Mouse (Mus musculus): ENCODE results near the gene Coro2b.

Gene Coro2b

DNA sequence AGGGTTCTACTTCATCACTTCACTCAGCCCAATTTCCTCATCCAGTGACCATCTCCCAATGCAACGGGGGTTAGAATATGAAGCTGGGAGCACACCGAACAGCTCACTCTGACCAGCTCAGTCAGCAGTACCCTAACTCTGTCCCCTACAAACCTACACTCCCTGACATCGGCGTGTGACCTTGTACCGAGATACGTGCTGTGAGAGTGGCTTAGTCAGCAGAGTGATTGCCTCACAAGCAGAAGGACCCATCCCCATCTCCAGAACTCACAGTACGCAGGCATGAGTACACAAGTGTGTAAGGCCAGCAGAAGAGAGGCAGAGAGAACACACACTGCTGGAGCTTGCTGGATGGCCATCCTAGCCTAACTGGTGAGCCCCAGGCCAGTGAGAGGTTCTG lies 21.7 kb downstream of the Coro2b start:
- DNase-seq (ENCODE audit: low read depth, low spot score): no peak

DNA sequence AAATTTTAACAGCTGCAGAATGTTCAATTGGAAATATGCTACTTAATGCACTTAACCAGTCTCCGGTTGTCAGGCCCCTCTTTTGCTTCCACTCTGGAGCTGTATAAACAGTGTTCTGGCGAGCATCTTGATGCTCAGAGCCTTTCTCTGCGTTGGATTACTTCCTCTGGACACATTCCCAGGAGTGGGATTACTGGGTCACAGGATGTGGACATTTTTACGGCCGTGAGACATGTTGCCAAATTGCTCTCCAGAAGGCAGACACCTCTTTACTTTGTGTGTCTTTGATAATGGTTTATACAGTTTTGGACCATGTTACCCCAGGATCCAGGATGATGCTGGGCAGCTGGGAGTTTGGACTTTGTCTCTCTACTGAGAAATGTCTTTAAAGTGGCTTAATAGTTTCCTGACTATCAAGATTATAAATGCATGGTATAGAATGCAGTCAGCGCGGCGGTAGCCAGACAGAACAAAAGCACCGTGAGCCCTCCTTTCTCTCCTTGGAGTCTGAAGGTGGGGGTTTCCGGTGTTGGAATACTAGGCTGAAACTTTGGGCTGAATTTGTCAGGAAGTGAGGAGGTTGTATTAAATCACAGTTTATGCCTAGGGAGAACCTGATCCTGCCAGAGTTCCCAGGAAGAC lies 23.2 kb downstream of the Coro2b start:
- no peak for DNase-seq (ENCODE audit: low read depth, low spot score)

DNA sequence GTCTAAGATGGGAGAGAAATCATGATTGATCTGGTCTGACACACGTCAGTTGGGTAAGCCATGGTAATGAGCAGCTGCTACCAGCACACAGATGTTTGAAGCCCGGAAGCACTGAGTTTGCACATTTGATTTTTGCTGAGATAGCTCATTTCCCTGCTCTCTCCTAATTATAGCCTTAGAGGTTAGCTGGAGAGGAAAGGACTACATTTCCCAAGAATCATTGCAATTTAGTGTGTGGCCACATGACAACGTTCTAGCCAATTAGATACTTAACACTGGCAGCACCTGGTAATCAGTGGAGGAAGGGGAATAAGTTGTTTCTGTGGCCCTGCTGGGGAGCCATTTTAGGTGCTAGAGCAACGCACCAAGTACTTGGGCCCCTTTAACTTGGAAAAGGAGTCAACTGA lies 26.3 kb downstream of the Coro2b start:
- DNase-seq (ENCODE audit: low read depth, low spot score): no peak

DNA sequence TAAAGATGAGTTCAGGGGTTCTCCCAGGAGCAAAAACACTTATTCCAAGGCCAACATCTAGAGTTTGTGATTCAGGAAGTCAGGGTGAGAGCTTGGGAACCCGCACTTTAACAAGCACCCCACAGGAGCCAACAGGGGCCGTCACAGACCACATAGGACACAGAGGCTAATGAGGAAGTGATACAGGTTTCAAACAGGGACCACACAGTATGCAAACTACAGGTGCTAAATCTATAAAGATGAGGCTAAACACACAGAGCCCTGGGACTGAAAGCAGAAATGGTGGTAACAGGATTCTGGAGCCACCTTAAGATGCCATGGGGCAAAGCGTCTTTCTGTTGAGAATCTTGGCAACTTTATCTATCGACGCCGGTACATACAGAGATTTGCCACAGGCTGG lies 27.2 kb downstream of the Coro2b start:
- no peak for DNase-seq (ENCODE audit: low read depth, low spot score)

DNA sequence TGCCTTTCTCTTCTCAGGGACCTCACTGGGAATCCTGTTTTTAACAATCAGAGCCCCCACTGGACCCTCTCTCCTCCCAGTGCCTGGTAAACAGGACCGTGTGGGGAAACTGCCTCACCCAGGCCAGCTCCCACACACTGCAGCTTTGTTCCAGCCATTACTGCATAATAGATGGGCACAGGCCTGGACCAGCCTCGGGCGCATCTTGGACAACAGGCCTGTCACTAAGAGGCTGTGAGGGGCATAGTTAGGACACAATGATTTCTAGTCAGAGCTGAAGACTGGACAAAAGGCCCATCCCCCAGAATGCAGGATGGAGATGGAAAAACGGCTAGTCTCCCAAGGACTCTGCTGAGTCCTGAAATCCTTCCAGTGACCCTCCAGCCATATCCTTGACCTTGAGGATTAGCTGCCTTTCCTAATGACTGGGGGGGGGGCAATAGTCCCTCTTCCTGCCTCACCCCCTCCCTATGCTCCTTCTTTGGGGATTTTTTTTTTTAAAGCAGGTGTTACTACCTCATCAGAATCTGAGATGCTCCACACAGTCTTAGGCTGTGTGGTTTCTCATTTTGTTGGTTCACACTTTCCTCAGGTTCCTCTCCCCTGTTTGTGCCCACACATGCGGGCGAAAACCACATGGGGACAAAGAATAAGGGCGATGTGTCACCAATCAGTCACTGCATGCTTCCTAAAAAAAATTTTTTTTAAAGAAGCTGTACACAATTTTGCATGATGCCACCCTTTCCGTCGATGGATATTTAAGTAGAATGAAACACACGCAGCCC lies 27.9 kb downstream of the Coro2b start:
- DNase-seq (ENCODE audit: low read depth, low spot score): no peak

DNA sequence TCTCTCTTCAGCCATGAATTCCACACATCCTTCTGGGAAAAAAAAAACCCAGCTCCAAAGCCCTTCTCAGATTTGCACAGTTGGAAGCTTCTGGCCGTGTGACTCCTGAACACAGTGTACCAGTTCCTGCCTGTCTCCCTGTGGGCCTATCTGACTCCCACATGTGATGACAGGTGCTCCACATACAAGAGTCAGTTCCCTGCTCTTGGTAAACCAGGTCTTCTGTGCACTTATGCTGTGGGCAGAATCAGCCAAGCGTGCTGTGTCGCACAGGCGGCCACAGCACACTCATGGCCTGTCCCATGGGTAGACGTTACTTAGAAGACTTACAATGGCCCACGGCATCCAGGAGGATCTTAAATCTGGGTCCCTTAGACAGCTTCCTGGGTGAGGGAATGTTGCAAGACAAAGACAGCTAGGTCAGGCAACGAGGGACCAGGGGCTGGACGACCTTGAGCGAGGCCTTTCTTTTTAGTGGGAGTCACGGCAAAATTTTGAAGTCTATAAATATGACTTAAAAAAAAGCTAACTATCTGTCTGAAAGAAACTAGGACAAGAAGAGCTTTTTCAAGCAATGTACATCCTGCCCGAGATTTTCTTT lies 30.3 kb downstream of the Coro2b start:
- DNase-seq (ENCODE audit: low read depth, low spot score): no peak

DNA sequence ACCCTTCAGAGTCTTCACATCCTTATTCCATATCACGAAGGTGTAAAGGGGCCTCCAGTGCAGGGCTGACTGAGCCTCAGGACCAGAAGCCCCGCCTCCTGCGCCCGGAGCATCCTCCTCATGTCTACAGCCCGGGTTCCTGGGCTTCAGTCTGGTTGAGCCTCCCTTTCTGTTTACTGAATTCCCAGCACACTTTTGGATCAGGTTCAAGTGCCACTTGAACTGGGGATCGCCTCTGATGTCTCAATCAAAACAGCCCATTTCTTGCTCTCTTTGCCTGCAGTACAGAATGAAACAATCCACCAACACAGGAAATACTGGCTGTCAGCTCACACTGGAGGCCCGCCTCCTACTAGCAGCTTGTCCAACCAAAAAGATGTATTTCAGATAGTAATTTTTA lies 32.7 kb downstream of the Coro2b start:
- DNase-seq (ENCODE audit: low read depth, low spot score): no peak

DNA sequence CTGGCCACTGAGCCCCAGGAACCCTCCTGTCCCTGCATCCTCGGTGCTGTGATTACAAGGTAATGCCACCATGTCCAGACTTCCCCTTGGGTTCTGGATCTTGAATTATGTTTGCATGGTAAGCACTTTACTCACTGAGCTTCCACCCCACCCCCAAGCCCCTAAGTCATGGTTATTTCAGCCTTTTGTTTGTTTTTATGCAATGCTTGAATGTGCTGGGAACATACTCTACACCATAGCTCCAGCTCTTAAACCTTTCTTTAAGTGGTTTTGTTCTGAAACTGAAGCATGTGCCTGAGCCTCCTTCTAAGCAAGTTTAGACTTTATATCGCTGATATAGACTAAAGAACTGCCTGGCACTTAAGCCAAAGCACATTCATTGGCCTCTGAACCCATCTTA lies 34.5 kb downstream of the Coro2b start:
- DNase-seq (ENCODE audit: low read depth, low spot score): no peak

DNA sequence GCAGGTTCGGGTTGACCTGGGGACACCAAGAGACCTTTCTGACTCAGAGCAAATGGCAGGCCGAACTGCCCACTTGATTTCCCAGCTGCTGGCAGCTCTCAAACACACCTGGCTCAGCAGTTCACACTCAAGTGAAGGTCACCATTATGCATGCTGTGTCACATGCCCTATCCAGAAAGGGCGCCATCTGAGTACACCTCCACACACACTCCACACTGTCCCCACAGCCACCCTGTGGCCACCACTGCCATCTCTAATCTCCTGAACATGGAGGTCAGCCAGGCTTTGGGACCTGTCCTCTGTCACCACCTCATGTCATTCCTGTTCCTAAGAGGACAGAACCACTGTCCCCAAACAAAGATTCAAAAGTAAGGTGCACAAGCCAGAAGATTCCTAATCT lies 35.3 kb downstream of the Coro2b start:
- no peak for DNase-seq (ENCODE audit: low read depth, low spot score)

DNA sequence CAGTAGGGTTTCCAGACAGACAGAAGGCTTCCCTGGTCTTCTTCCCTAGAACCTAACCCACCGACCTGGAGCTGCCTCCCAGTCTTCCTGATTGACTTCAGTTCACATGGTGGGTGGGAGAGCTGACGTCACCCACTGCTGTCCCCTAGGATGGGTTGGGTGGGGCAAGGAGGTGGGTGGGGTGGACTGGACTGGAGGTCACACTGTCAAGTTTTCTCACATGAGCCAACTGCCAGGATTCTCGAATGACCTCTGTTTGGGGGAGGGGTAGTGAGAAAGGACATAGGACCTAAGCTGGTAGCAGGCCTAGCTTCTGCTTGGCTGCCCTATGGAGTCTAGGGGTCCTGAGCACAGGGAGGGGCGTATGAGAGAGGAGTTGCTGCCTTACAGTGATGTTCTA lies 36.8 kb downstream of the Coro2b start:
- no peak for DNase-seq (ENCODE audit: low read depth, low spot score)

DNA sequence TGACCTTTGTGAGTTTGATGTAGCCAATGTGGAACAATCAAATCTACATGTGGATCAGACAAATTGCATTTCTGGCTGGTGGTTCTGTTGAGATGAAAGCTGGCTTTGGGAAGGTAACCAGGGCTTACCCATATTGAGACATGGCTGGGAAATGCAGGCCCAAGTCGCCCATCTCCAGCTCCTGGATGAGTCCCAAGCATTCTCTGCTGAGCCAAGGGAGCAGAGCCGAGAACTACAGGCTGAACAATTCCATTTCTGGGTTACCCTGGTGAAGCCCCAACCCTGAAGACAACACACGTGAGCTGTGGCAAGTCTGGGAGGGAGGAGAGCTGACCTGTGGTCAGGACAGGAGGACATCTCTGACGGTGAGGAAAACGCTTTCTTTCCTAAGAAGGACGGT lies 37.9 kb downstream of the Coro2b start:
- no peak for DNase-seq (ENCODE audit: low read depth, low spot score)

DNA sequence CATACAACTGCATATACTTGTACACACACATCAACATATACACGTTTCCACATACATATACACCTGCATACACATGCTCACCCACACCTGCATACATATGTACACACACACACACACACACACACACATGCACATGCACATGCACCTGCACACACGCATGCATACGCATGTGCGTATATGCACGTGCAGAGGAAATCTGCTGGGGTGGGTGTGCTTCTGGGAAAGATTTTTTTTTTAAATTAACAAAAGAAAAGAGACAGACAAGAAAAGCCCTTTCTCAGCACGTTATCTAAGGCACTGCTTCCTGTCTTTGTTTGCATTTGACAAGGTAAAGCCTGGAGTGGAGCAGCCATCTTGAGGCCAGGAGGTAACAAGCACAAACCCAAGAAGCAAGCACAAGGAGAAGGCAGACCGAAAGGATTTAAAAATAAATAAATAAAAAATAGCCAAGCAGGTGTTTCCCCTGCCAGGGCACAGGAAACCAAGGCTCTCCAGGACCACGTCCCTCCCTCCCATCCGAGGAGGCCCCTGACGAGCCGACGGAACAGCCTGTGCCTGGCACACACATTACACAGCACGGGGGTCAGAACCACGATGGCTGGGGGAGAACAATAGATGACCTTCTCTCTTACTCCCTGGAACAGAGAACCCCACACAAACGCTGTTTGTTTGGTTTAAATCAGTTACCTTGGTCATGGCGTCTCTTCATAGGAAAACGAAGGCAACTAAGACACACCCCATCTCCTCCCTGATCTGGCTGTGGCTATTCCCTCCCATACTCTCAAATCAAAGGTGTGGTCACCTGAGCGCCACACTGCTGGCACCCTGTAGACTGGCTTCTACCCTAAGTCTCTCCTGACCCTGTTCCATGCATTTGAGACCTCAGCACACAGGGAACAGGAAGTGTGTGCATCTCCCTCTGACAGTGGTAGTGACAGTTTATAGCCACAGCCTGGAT lies 39.4 kb downstream of the Coro2b start:
- DNase-seq (ENCODE audit: low read depth, low spot score): no peak

DNA sequence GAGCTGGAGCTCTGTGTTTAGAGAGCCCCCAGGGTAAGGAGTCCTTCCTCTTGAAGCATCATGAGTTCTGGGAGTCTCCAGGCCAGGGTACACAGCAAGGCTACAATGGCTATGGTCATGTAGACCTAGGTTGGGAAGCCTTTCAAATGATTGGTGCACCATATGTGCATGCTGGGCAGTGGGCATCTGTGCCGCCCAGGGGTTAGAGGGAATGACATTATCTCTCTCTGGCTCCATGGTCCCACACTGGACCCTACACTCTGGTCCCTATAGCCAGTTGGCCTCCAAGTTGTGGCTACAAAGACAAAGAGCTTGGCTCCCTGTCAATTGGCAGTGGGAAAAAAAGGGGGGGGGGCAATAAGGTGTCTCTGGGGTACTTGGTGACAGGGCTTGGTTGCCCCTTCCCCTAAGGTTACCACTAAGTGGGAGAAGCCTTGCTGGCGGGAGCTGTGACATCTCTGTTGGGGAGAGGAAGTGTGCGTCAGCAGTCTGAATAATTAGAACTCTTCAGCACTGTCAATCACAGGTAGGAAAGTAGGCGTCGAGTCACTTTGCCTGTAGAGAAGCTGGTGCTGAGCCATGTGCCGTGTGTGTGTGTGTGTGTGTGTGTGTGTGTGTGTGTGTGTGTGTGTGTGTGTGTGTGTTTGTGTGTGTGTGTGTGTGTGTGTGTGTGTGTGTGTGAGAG lies 44.4 kb downstream of the Coro2b start:
- DNase-seq (ENCODE audit: low read depth, low spot score): no peak

DNA sequence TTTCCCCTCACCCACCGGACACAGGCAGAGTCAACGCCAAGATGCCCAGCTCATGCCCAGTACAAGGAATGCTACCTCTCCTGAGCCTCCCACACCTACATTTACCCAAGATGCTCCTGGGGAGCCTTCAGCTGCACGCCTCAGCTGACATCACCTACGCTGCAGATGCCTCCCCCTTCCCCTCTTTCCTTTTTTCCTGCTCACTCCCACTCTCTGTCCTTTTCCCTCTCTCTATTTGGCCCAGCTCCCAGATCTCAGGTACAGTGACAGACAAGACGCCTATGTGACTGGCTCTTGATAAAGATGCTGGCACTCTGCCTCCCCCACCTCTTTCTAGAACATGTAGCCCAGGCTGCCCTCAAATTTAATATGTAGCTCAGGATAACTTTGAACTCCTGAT lies 45.2 kb downstream of the Coro2b start:
- no peak for DNase-seq (ENCODE audit: low read depth, low spot score)

DNA sequence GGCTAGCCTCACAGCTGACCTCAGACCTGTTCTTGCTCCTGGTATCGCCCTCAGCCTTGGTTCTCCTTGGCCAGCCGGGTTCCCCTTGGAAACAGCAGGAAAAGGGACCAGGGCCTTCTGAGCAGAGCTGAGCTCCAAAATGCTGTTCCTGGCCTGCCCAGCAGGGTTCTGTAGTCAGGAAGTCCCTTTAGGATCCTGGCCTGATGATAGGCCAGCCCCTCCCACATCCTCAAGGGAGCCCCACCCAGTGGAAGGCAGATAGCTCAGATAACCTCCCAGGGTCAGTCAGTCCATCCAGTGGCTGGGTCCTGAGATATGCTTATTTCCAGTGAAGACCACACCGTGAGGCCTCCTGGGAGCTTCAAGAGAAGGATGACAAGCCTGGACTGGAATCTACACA lies 45.7 kb downstream of the Coro2b start:
- peak; percentile 47 for DNase-seq (ENCODE audit: low read depth, low spot score)

DNA sequence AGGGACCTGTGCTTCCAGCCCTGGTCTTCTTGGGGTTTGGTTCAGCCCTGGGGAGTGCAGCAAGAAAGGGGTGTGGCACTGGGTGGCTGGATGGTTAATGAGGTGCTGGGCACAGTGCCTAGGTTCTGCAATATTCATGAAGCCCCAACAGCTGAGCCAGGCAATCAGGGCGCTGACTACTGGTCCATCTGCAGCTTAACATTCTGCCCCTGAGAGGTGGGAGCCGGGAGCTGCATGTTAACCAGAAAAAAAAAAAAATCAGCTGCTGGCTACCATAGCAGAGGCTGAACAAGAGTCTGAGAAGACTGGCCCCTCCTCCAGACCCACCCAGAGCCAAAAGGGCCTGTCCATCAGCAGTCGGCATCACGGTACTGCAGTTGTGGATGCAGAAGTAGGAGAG lies 52.7 kb downstream of the Coro2b start:
- no peak for DNase-seq (ENCODE audit: low read depth, low spot score)

DNA sequence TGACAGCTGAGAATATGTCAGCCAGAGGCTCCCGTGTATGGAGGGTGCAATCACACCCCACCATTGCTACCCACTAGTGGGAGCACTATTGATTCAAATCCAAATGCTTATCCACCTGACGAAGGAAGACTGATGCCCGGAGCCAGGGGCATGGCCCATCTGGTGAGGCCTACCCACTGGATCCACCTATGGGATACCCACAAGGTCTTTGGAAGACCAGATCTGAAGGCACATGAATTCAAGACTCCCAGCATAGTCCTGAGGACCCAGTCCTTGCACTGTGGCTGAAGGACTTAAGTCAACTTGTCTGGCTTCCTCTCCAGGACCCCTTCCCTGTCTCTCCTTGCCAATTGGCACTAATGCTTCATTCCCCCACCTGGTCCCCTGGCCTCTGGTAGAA lies 54.1 kb downstream of the Coro2b start:
- no peak for DNase-seq (ENCODE audit: low read depth, low spot score)

DNA sequence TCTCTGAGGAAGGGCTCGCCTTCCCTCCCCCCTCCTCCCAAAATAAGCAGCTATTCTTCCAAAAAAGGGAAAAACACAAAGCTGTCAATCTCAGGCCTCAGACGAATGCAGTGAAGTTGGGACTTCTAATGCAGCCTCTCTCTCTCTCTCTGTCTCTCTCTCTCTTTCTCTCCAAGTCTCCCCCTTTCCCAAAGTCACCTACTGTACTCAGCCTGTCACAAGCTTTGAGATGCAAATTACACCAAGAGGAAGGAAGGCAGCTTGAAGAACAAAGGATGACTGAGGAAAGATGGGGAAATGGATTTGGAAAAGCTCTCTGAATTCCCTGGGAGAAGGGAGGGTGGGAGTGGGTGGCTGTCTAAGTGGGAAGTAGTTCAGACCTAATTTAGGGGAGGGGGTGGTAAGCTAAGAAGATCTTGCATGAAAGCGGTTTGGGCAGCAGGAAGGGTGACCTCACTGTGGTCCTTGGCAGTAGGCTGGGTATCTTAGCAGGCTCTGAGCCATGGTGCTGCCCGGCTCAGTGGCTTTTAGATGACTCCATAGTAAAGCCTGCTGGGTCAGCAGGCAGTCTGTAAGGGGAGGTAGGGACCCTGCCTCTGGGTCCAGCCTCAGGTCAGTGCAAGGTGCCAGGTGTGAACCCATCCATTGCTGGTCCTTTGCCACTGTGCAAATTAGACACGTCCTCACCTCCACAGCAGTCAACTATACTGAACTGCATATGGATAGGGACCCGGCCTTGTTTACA lies 55.8 kb downstream of the Coro2b start:
- DNase-seq (ENCODE audit: low read depth, low spot score): no peak

DNA sequence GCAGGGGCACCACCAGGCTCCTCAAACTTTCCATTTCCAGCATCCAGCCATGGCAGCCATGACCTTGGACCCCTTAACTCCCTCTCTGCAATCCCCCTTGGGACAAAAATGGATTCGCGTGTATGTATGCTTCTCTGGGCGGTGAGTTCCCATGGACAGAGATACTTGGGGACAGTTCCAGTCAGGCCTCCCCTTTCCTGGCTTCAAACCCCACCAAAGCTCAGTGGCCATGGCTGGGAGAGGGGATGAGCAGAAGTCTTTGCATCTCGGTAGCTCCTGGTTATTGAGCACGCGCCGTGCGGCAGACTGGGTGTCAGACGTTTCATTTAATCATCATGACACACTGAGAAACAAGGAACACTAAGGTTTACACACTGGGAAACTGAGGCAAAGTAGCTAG lies 56.7 kb downstream of the Coro2b start:
- no peak for DNase-seq (ENCODE audit: low read depth, low spot score)

DNA sequence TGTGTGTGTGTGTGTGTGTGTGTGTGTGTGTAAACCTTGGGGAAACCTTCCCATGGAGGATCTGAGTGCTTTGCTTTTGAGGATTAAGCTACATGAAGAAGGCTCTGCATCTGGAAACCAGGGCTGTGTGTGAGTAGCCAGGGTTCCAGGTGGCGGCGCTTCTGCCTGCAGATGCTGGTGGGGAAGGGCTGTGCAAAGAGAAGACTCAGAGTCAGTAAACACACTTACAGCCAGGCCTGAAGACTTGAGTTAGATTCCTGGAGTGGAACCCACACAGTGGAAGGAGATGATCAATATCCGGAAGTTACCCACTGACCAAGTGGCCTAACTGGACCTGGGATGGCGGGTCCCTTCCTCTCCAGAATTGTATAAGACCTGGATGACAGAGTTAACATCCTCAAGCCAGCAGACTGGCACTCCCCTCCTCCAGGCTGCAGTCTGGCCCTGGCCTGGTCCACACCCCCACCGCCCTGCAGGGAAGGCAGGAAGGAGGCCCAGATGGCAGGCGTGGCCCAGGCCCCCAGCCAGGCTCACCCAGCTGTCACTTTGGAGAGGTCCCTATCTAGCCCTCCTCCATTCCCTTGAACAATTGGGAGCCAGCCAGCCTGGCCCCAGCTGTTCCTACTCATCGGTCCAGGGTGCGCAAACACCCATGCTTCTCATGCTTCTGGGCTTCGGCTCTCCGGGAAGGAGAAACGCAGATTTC lies 59.9 kb downstream of the Coro2b start:
- no peak for DNase-seq (ENCODE audit: low read depth, low spot score)
